Mouse (Mus musculus): ENCODE results near the gene Tiam2. TPM values are rescaled to one million over a fixed set of nuclear protein-coding genes. Genes with fewer than 3 reads are reported as not detected.

The Tiam2 gene
- total and polyA plus RNA-seq, 3 experiments: 0.42 to 1.9 TPM; not detected in 1

DNA sequence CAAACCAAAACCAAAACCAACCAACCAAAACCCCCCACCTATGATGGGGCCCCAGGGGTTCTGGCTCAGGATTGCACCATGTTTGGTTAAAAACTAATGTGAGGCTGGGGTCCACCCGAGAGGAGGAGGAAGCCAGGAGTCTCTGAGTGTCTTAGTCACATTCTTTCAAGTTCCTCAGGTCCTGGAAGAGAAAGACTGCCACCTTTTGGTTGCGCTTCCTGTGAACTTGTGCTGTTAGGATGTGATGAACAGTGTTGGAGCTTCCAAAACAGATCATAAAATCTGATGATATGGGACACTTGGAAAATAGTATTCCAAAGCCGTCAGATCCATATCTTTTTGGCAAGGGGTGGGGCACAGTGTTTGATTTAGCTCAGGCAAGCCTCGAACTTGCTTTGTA lies 174.6 kb downstream of the Tiam2 start:
- no peaks in the 10 kb centered on the region for H3K79me2 ChIP-seq (ENCODE audit: control insufficient read depth, insufficient read depth, low read length, poor library complexity)
- H3K9me3 ChIP-seq (replicated peaks; ENCODE audit: insufficient read depth, low read length): no peaks in the 10 kb centered on the region
- TF ChIP-seq BHLHE40 (IDR thresholded peaks at IDR 0.05; ENCODE audit: borderline replicate concordance, low read depth, low read length): no peak
- TF ChIP-seq GATA1 (IDR thresholded peaks at IDR 0.05; ENCODE audit: low read depth, low read length): no peak
- TF ChIP-seq TBP (IDR thresholded peaks at IDR 0.05; ENCODE audit: low read depth, low read length): no peak
- no peak for TF ChIP-seq ZNF384 (IDR thresholded peaks at IDR 0.05; ENCODE audit: low read depth, low read length)
- TF ChIP-seq SIN3A (IDR thresholded peaks at IDR 0.05; ENCODE audit: low read length): no peak
- TF ChIP-seq MEF2A (IDR thresholded peaks at IDR 0.05; ENCODE audit: extremely low read depth, insufficient replicate concordance, low read depth, low read length, poor library complexity, severe bottlenecking): no peak
- no peak for TF ChIP-seq NELFE (IDR thresholded peaks at IDR 0.05; ENCODE audit: low read depth, low read length)
- peak in 2 of 3 experiments; percentile 7 to 43; a peak in 2 of 6 replicates for TF ChIP-seq CTCF (IDR thresholded peaks at IDR 0.05 in 2 of 3, conservative IDR thresholded peaks at IDR 0.05 in 1 of 3; ENCODE audit: control insufficient read depth in 1 of 3, insufficient read depth in 1 of 3, low read depth in 2 of 3, low read length in 3 of 3, poor library complexity in 1 of 3, severe bottlenecking in 1 of 3)
- TF ChIP-seq RCOR1 (IDR thresholded peaks at IDR 0.05; ENCODE audit: low read depth, low read length): no peak
- no peak for TF ChIP-seq NRF1 (IDR thresholded peaks at IDR 0.05; ENCODE audit: insufficient read depth, low read depth, low read length, poor library complexity, severe bottlenecking)
- TF ChIP-seq HCFC1 (IDR thresholded peaks at IDR 0.05; ENCODE audit: low read depth, low read length): no peak
- peak; percentile 16 for TF ChIP-seq RAD21 (IDR thresholded peaks at IDR 0.05; ENCODE audit: low read depth, low read length)
- TF ChIP-seq SMC3 (IDR thresholded peaks at IDR 0.05; ENCODE audit: low read depth, low read length): peak; percentile 17; the same call in 1 of the 2 replicates
- no peak for TF ChIP-seq POLR2AphosphoS5 (IDR thresholded peaks at IDR 0.05; ENCODE audit: borderline replicate concordance, low read depth, low read length)
- H3K4me1 ChIP-seq (ENCODE audit: control insufficient read depth in 1 of 2, insufficient read depth in 2 of 2, low read length in 2 of 2): 0 out of 4 replicates have a peak, but pooled peaks cover 0 to 2% of the 10 kb centered on the region in 2 experiments
- H3K36me3 ChIP-seq (ENCODE audit: control insufficient read depth in 1 of 2, insufficient read depth in 2 of 2, low read length in 2 of 2): no peaks in the 10 kb centered on the region
- DNase-seq (ENCODE audit: low read depth, low spot score): no peak
- no peak overlapping the region for H3K4me3 ChIP-seq (ENCODE audit: control insufficient read depth in 1 of 2, insufficient read depth in 1 of 2, low read depth in 2 of 2, low read length in 2 of 2)
- H3K9ac ChIP-seq (ENCODE audit: control insufficient read depth, low read depth, low read length, poor library complexity, severe bottlenecking): no peak overlapping the region
- no peak overlapping the region for H3K27ac ChIP-seq (ENCODE audit: control insufficient read depth, low read depth, low read length)
- H3K27me3 ChIP-seq (ENCODE audit: control insufficient read depth in 1 of 2, insufficient read depth in 2 of 2, low read length in 2 of 2): no peaks in the 10 kb centered on the region

DNA sequence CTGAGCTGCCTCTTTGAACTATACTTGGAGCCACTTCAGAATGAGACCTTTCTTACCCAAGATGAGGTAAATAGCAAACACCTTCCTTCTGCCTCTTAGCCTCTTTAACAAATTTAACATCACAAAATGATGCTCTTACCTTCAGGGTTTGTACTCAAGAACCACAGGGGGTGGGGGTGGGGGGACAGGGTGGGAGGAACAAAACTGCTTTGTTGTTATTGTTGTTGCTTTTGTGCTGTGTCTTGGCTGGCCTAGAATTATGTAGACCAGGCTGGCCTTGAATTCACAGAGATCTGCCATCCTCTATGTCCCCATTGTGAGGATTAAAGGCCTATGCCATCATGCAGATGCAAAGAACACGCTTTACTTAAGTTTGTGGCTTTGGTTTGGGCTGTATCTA lies 179.3 kb downstream of the Tiam2 start:
- TF ChIP-seq CTCF (IDR thresholded peaks at IDR 0.05 in 2 of 3, conservative IDR thresholded peaks at IDR 0.05 in 1 of 3; ENCODE audit: control insufficient read depth in 1 of 3, insufficient read depth in 1 of 3, low read depth in 2 of 3, low read length in 3 of 3, poor library complexity in 1 of 3, severe bottlenecking in 1 of 3) (no peak), CHD1 (IDR thresholded peaks at IDR 0.05; ENCODE audit: low read depth, low read length) (no peak), HCFC1 (IDR thresholded peaks at IDR 0.05; ENCODE audit: low read depth, low read length) (no peak), NRF1 (IDR thresholded peaks at IDR 0.05; ENCODE audit: insufficient read depth, low read depth, low read length, poor library complexity, severe bottlenecking) (no peak), SIN3A (IDR thresholded peaks at IDR 0.05; ENCODE audit: low read length) (no peak), ETS1 (IDR thresholded peaks at IDR 0.05; ENCODE audit: low read depth, low read length) (no peak), EP300 (IDR thresholded peaks at IDR 0.05; ENCODE audit: low read depth in 1 of 2, low read length in 2 of 2) (no peak), TAL1 (IDR thresholded peaks at IDR 0.05; ENCODE audit: low read length) (no peak), NELFE (IDR thresholded peaks at IDR 0.05; ENCODE audit: low read depth, low read length) (no peak), ELF1 (IDR thresholded peaks at IDR 0.05; ENCODE audit: low read depth, low read length) (no peak), GABPA (IDR thresholded peaks at IDR 0.05; ENCODE audit: low read depth, low read length) (no peak), ZKSCAN1 (IDR thresholded peaks at IDR 0.05; ENCODE audit: low read depth, low read length) (no peak), RAD21 (IDR thresholded peaks at IDR 0.05; ENCODE audit: low read depth, low read length) (no peak), CHD2 (IDR thresholded peaks at IDR 0.05; ENCODE audit: low read length) (no peak), ZNF384 (IDR thresholded peaks at IDR 0.05; ENCODE audit: low read depth, low read length) (no peak), TBP (IDR thresholded peaks at IDR 0.05; ENCODE audit: low read depth, low read length) (no peak), POLR2AphosphoS5 (IDR thresholded peaks at IDR 0.05; ENCODE audit: borderline replicate concordance, low read depth, low read length) (no peak)

More for the DNA sequence above, 179.3 kb downstream of the Tiam2 start:
- no peak for DNase-seq (ENCODE audit: low read depth, low spot score)
- no peaks in the 10 kb centered on the region for H3K27me3 ChIP-seq (ENCODE audit: control insufficient read depth in 1 of 2, insufficient read depth in 2 of 2, low read length in 2 of 2)
- no peak overlapping the region for H3K27ac ChIP-seq (ENCODE audit: control insufficient read depth, low read depth, low read length)
- H3K36me3 ChIP-seq (ENCODE audit: control insufficient read depth in 1 of 2, insufficient read depth in 2 of 2, low read length in 2 of 2): no peaks in the 10 kb centered on the region
- H3K9me3 ChIP-seq (replicated peaks; ENCODE audit: insufficient read depth, low read length): no peaks in the 10 kb centered on the region
- H3K9ac ChIP-seq (ENCODE audit: control insufficient read depth, low read depth, low read length, poor library complexity, severe bottlenecking): no peak overlapping the region
- H3K79me2 ChIP-seq (ENCODE audit: control insufficient read depth, insufficient read depth, low read length, poor library complexity): no peaks in the 10 kb centered on the region
- H3K4me1 ChIP-seq (ENCODE audit: control insufficient read depth in 1 of 2, insufficient read depth in 2 of 2, low read length in 2 of 2): no peaks in the 10 kb centered on the region
- no peak overlapping the region for H3K4me3 ChIP-seq (ENCODE audit: control insufficient read depth in 1 of 2, insufficient read depth in 1 of 2, low read depth in 2 of 2, low read length in 2 of 2)

Measured in MEL (cell line).